Mouse (Mus musculus): Measurements from ENCODE around the gene Cdrt4.

Gene Cdrt4

DNA sequence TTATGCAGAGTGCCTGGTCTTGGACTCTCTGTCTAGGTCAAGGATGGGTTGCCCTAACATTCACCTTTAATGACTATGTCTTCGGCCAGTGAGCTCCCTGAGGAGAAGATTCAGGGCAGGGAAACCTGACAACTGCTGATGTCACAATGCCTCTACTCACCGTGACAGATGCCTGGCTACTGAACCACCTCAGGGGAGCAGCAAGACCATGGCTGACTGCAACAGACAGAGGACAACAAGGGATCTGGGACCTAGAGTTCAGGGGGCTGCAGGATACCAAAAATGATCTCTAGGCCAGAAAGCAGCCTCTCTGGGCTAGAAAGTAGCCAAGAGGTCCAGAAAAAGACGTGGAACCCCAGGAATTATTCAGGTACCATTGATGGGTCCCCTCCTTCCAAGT is at the start of gene Cdrt4:
Gene Cdrt4, plus strand, starts transcription at position 182 of the 400 bp plus-strand sequence.
- no peak for DNase-seq (ENCODE audit: low spot score in 2 of 2)

DNA sequence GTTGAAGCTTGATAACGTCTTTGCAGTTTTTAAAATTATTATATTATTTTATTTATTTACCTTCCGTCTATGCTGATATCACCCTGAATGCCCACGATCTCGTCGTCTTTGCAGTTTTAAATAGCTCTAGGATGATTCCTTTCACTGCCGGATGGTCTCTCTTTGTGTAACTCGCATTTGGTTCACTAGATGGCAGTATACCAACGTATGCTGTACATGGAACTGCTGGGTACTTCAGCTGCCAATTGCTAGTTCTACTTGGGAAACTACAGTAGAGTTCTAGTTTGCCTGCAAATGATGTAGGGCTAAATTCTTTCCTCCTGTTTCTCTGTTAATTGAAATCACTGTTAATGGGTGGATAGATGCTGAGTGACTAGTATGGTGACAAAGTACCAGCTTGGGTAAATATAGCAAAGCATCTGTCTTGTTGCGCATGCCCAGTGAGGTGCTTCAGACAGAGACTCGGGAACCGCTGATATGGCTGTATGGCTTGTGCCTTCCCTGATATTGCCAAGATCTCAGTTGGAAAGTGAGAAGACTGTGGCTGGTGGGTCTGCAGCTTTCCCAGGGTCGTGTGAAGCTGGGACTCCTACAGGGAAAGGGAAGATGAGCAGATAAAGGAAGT is 49.2 kb upstream of the Cdrt4 start:
- DNase-seq (ENCODE audit: low spot score in 2 of 2): peak; percentile 30 to 46

GRCm38 (mm10) chr11:62903871-62904495 is 47.0 kb upstream of the Cdrt4 start:
- no peak for DNase-seq (ENCODE audit: low spot score in 2 of 2)

DNA sequence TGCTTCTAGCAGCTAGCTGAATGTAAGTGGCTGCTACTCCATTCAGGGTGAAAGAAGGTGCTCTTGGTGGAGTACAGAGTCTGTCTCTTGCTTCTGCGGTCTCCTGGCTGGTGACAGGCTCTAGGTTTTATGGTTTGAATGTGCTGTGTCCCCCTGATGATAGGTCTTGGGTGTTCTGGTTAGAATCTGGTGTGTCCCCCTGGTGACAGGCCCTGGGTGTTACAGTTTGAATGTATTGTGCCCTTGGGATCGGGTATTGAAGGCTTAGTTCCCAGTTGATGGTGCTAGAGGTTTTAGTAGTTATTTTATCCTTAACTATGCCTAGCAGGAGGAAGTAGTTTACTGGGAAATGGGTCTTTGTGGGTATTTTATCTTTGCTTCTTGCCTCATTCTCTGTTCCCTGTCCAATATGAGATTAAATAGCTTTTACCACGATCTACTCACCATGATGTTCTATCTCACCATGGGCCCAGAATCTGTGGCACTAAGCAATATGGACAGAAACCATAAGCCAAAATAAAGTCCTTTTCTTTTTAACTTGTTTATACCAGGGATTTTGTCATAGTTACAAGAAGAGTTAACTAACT is 41.2 kb upstream of the Cdrt4 start:
- DNase-seq (ENCODE audit: low spot score in 2 of 2): peak; percentile 17 to 19

GRCm38 (mm10) chr11:62911362-62911761 is 39.6 kb upstream of the Cdrt4 start:
- no peak for DNase-seq (ENCODE audit: low spot score in 2 of 2)

DNA sequence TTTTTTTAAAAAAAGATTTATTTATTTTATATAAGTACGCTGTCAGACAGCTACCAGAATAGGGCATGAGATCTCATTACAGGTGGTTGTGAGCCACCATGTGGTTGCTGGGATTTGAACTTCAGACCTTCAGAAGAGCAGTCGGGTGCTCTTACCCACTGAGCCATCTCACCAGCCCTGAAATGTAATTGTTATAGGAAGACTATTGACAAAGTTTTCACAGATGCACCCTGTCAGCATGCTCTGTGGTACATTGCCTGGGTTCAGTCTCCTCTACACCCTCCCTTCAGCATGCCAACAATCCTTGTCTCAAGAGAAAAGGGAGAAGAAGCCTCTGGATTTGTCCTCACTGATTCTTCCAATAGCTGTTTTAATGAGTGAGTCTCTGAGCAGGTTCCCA is 37.9 kb upstream of the Cdrt4 start:
- no peak for DNase-seq (ENCODE audit: low spot score in 2 of 2)

DNA sequence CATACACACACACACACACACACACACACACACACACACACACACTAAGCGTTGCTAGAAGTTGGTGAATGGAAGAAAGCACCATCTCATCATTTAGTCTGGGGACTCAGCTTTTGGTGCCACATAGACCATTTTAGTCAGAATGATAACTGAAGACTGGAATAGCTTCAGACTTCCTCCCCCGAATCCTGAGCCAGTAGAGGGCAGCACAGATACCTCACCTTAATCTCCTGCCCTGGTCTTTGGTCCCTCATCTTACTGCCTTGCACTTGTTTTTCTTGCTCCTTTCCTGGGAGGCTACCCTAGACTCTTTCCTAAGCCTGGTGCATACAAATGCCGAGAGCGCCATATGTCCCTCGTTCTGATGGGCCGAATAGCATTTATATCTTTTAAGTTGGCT is 36.5 kb upstream of the Cdrt4 start:
- DNase-seq (ENCODE audit: low spot score in 2 of 2): no peak

DNA sequence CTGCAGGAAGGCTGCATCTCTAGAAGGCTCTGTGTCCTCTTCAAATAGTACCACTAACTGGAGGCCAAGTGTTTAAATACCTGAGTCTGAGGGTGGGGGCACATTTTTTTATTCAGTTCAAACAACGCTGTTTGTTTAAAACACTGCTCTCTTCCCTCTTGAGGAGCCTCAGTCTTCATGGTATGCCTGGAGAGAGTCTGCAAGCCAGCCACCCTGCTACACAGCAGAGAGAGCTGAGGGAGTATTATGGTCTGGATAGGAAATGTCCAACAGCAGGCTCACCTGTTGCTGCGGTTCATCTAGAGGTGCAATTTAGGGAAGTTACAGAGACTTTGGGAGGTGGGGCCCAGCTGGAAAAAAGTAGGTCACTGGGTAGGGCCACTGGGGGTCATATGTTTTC is 35.5 kb upstream of the Cdrt4 start:
- DNase-seq (ENCODE audit: low spot score in 2 of 2): no peak

GRCm38 (mm10) chr11:62916765-62917164 is 34.2 kb upstream of the Cdrt4 start:
- no peak for DNase-seq (ENCODE audit: low spot score in 2 of 2)

DNA sequence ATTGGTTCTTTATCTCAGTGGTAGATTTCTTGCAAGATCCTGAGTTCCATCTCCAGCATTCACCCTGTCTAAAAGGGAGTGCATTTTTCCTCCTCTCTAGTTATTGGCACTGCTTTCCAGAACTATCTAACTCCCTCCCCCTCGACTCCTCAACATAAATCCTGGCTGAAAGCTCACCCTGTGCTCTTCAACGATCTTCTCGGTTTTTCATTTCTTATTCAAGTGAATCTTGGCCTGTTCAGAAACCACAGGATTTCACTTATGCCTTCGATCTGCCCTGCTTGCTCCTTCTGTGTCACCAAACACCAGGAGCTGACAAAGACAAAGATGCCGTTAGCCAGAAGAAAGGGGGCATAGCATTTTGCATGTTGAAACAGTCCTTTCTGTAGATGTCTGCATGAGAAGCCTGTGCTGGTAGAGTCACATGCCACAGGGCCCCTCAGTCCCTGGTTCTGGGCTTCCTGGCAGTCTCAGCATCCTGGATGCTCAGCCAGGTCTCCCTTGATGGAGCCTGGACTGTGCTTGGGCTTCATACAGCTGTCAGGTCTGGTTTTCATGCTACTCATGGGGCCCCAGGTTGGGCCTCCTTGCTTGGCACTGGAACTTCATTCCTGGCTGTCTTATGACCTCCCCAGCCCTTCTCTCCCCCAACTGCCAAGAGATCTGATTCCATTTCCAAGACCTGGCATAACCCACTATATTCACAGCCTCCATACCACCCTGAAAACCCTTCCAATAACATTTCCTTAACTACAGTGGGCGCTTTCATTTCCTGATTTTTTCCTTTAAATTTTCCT is 30.8 kb upstream of the Cdrt4 start:
- no peak for DNase-seq (ENCODE audit: low spot score in 2 of 2)

GRCm38 (mm10) chr11:62920743-62921050 is 30.3 kb upstream of the Cdrt4 start:
- DNase-seq (ENCODE audit: low spot score in 2 of 2): no peak

- DNase-seq (ENCODE audit: low spot score in 2 of 2): peak; percentile 33 to 54
Observed at GRCm38 (mm10) chr11:62921052-62921977, 29.7 kb upstream of the Cdrt4 start.

DNA sequence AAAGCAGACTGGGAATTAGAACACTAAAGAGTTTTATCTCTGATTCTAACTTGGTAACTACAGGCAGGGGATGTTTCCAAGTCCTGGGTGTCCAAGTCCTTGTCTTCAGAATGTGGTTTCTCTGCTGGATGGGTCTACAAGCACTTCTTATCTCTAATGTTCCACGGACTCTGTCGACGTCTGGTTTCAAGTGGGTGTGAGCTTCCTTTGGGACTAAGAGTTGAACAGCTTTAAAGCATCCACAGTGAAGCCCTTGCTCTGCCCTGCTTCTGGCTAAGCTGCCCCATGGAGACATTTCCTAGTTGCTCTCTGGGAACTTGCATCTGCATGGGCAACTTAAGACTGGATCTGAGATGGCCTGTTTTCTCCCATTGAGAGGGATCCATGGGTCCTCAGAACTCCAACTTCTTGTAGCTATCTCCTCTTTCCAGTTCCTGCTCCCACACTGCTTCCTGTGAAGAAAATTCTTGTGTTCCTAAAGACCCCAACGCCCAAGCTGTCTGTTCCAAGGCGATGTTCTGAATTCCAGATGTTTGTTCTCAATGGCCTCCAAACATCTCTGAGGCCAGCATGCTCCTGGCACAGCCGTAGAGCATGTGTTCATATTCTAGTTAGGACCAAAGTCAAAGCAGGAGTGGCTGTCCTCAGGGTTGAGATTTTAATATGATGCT is 26.8 kb upstream of the Cdrt4 start:
- DNase-seq (ENCODE audit: low spot score in 2 of 2): no peak

GRCm38 (mm10) chr11:62929799-62930198 is 21.2 kb upstream of the Cdrt4 start:
- no peak for DNase-seq (ENCODE audit: low spot score in 2 of 2)

DNA sequence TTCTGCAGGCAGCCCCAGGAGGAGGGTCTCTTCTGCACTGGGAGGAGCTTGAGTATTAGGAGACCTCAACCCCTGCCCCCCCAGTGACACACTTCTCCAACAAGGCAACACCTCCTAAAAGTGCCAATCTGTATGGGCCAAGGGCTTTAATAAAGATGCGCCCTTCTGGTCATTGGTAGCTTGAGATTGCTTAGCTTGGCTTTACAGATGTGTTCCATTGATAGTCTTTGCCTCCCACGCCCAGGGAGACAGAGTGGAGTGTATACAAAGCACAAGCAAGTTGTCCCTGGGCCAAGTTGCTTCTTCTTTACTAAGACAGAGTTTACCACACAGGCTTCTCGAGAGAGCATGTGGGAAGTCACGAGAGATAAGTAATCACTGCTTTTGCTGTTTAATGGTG is 20.4 kb upstream of the Cdrt4 start:
- no peak for DNase-seq (ENCODE audit: low spot score in 2 of 2)

GRCm38 (mm10) chr11:62931141-62931540 is 19.9 kb upstream of the Cdrt4 start:
- no peak for DNase-seq (ENCODE audit: low spot score in 2 of 2)

- DNase-seq (ENCODE audit: low spot score in 2 of 2): no peak
Observed at GRCm38 (mm10) chr11:62933099-62933498, 17.9 kb upstream of the Cdrt4 start.

DNA sequence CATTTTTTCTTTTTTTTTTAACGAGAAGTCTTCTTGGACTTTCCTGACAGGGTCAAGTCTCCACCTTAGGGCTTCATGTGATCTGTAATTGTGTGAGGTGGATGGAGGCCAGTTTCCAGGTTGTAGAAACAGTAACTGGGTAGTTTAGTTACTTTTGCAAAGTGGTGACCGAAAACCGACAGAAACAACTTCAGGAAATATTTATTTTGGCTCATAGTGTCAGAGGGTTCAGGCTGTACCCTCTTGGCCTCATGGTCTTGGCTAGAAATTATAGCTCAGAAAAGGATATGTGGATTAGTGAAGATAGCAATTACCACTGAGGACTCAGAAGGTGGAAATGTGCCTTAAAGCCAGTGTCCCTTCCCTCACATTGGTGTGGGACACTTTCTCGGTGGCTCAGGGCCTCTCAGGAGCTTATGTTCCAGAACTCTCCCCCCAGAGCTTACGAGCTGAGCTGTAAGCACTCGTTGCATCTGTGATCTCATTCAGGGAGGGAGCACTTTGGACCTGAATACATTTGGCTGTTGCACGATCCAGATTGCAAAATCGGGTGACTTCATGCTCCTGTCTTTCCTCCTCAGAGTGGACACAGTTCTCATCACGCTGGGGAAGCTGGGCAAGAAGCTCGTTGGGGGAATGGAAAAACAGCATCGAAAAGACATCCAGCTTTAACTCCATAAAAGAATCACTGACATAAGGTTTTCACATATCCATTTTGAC is 16.0 kb upstream of the Cdrt4 start:
- DNase-seq (ENCODE audit: low spot score in 2 of 2): no peak

- DNase-seq (ENCODE audit: low spot score in 2 of 2): no peak
Observed at GRCm38 (mm10) chr11:62937986-62938385, 13.0 kb upstream of the Cdrt4 start.

- no peak for DNase-seq (ENCODE audit: low spot score in 2 of 2)
Observed at GRCm38 (mm10) chr11:62938921-62939320, 12.1 kb upstream of the Cdrt4 start.
